Mouse (Mus musculus) liver, postnatal 0 days (tissue): ENCODE results near the gene Supt5. TPM values are rescaled to one million over a fixed set of nuclear protein-coding genes. Genes with fewer than 3 reads are reported as not detected.

Experiments used
- ATAC-seq: fragments of 200-750 bp; cut with Nextera tagmentation; 2 replicates; pipeline ENCODE4 v1.8.0; 2017; ENCODE audit warnings: mild to moderate bottlenecking, moderate library complexity
- DNase-seq: peaks from one replicate; pipeline ENCODE4 v3.0.0-alpha.2; 2016
- H3K27ac ChIP-seq: fragments of 300-500 bp; sonication (generic); 2 replicates; pipeline ENCODE4 v1.5.1; 2014; ENCODE audit warnings: antibody characterized with exemption, moderate library complexity, mild to moderate bottlenecking, low read depth
- H3K27me3 ChIP-seq: fragments of 300-500 bp; sonication (generic); 2 replicates; pipeline ENCODE4 v1.6.1; 2014; ENCODE audit warnings: low read length, control low read depth, mixed read lengths; ENCODE audit not compliant: insufficient read depth
- H3K36me3 ChIP-seq: fragments of 300-500 bp; sonication (generic); replicated peaks from 2 replicates; pipeline ENCODE4 v1.6.1; 2014; ENCODE audit warnings: mild to moderate bottlenecking, control low read depth, low read length, moderate library complexity, mixed read lengths; ENCODE audit not compliant: insufficient read depth
- H3K4me1 ChIP-seq: fragments of 300-500 bp; sonication (generic); 2 replicates; pipeline ENCODE4 v1.6.1; 2014; ENCODE audit warnings: antibody characterized with exemption, mild to moderate bottlenecking, control low read depth; ENCODE audit not compliant: insufficient read depth
- H3K4me2 ChIP-seq: fragments of 300-500 bp; sonication (generic); 2 replicates; pipeline ENCODE4 v1.6.1; 2014; ENCODE audit warnings: low read depth, mild to moderate bottlenecking, low read length, moderate library complexity, mixed read lengths
- H3K4me3 ChIP-seq: fragments of 300-500 bp; sonication (generic); 2 replicates; pipeline ENCODE4 v1.5.1; 2014; ENCODE audit warnings: low read depth, low read length
- H3K9ac ChIP-seq: fragments of 300-500 bp; sonication (generic); replicated peaks from 2 replicates; pipeline ENCODE4 v1.6.1; 2014; ENCODE audit warnings: mild to moderate bottlenecking, moderate library complexity
- H3K9me3 ChIP-seq: fragments of 300-500 bp; sonication (generic); 2 replicates; pipeline ENCODE4 v1.6.1; 2016; ENCODE audit warnings: mild to moderate bottlenecking, control low read depth, low read length, mixed read lengths
- CTCF ChIP-seq: sonication (generic); IDR thresholded peaks from 2 replicates; pipeline ENCODE4 v1.5.1; 2016; ENCODE audit warnings: antibody characterized with exemption, low read depth
- EP300 ChIP-seq: IDR thresholded peaks from 2 replicates; pipeline ENCODE4 v1.6.1; 2016; ENCODE audit warnings: antibody characterized with exemption, low read depth, mild to moderate bottlenecking
- WGBS: fragments of 180-500 bp; shearing (Covaris S2); extraction: QIAGEN DNeasy Blood & Tissue Kit; methylation state at CpG from one replicate; pipeline ENCODE4 v1.1.7; 2014; ENCODE audit not compliant: insufficient replicate concordance; 5-methylcytosine and 5-hydroxymethylcytosine counted together
- polyA plus RNA-seq: library from polyadenylated mRNA; unstranded; fragments of >200 nt; fragmentation: Nextera tagmentation; extraction: Ambion mirVana; gene quantifications from 2 replicates; pipeline ENCODE4 v1.2.1, GENCODE M21; 2015

Supt5 gene
- polyA plus RNA-seq, 1 experiment from 2014 or later: 21.0 TPM

- H3K36me3 ChIP-seq: peaks cover 14% of the 10 kb centered on the region
- peak within 1 kb of the TSS; percentile 80 for H3K4me2 ChIP-seq
- DNase-seq: no peak
- no peak for ATAC-seq
- peak within 1 kb of the TSS; percentile 90 for H3K9ac ChIP-seq
- no peaks in the 10 kb centered on the region for H3K27me3 ChIP-seq
- no peaks in the 10 kb centered on the region for H3K9me3 ChIP-seq
- TF ChIP-seq EP300 (no peak), CTCF (no peak)
- peak within 1 kb of the TSS; percentile 69 for H3K4me3 ChIP-seq
- H3K27ac ChIP-seq: peak within 1 kb of the TSS; percentile 100
- peaks cover 70% of the 10 kb centered on the region for H3K4me1 ChIP-seq
- 30% methylated on average over 17 of the region's 17 CpGs for WGBS
Observed at GRCm38 (mm10) chr7:28380237-28381016, 41.9 kb upstream of the Supt5 start, which contains the start of gene Zfp36. Gene Zfp36, minus strand, starts transcription at chr7:28380253.

DNA sequence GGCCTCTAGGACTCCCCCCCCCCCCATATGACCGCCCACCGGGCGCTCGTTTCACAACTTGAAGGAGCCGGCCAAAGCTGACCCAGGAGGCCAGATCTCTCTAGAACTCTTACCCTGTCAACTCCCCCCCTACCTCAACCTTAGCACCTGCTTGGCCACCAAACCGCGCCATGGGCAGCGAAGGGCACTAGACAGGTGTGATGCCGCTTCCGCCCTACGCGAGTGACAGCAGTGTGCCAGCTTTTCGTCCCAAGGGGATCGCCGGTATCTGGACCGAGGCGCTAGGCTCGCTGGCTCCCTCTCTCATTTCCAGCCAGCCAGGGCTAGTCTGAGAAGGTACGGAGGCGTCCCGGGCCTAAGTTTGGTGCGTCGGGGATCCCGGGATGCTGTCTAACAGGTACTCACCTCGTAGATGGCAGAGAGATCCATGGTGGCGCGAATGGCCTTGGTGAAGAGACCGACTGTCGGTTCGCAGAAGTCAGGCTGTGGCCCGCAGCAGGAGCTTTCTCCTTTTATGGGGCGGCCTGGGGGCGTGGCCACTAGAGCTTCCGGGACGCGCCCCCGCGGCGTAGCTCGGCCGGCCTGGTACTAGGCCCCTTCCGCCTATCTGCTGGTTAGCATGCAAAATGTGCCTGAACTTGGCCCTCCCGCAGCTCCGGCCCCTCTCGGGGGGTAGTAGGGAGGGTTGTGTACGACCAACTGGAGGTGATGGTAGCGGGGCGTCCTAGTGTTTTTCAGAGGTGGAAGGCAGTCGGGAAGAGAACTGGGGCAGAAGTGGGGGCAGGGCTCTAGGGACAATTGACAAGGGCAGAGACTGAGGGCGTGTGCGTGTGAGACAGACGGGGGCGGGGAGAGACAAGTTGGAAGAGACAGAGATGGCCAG lies 40.5 kb upstream of the Supt5 start:
- H3K4me2 ChIP-seq: peak overlapping the region; percentile 80
- peaks cover 69% of the 10 kb centered on the region for H3K4me1 ChIP-seq
- ATAC-seq (peak; percentile 44), DNase-seq (peak; percentile 97)
- peak overlapping the region; percentile 100 for H3K27ac ChIP-seq
- no peaks in the 10 kb centered on the region for H3K27me3 ChIP-seq
- peak overlapping the region; percentile 69 for H3K4me3 ChIP-seq
- peak overlapping the region; percentile 90 for H3K9ac ChIP-seq
- 1% methylated on average over 53 of the region's 53 CpGs for WGBS
- H3K36me3 ChIP-seq: peaks cover 14% of the 10 kb centered on the region
- TF ChIP-seq EP300: peak; percentile 84
- 0 out of 2 replicates have a peak, but pooled peaks have one; percentile 11 for TF ChIP-seq CTCF
- no peaks in the 10 kb centered on the region for H3K9me3 ChIP-seq

GRCm38 (mm10) chr7:28378066-28378690 lies 39.6 kb upstream of the Supt5 start:
- Histone ChIP-seq H3K9ac (peak overlapping the region; percentile 90), H3K36me3 (peaks cover 14% of the 10 kb centered on the region), H3K27ac (peak overlapping the region; percentile 100), H3K9me3 (no peaks in the 10 kb centered on the region), H3K27me3 (no peaks in the 10 kb centered on the region), H3K4me2 (peak overlapping the region; percentile 80), H3K4me1 (peaks cover 65% of the 10 kb centered on the region), H3K4me3 (peak overlapping the region; percentile 69)
- TF ChIP-seq CTCF (no peak), EP300 (no peak)
- DNase-seq (peak; percentile 75), ATAC-seq (no peak)
- 16% methylated on average over 32 of the region's 32 CpGs for WGBS

DNA sequence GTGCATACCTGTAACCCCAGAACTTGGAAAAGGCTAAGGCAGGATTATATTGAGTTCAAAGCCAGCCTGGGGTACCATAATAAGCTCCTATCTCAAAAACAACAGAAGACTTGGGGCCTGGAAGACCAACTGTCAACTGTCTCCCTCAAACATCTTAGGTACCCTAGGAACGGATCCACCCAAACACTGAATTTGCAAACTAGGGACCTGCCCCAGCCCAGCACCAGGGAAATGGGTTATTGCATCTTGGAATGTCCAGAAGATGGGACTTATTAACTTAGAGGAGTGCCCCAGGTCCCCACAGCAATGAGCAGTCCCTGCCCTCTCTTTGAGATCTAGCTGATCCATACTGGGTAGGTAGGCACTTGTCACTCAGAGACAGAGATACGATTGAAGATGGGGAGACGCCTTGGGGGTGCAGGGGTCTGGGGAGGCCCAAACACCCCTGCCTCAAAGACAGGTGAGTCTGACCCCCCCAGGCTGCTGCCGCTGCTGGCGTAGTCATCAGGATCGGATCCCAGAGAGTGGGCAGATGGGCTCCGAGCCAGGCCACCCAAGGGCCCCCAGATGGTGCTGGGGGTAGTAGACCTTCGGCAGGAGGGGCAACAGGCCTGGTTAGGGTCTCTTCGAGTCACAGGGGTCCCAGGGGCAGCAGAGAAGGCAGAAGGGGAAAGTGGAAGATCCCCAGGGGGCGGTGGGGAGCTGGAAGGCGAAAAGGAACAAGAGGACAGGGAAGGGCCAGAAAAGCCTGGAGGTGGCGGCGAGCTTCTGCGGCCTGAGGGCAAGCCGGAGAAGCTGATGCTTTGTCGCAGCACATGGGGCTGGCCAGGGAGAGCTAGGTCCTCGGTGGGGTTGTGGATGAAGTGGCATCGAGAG lies 38.9 kb upstream of the Supt5 start:
- TF ChIP-seq CTCF: peak; percentile 17; the same call in 1 of the 2 replicates
- TF ChIP-seq EP300: no peak
- peak; percentile 39 for DNase-seq
- Histone ChIP-seq H3K27me3 (no peaks in the 10 kb centered on the region), H3K9me3 (no peaks in the 10 kb centered on the region), H3K9ac (peak overlapping the region; percentile 90), H3K27ac (peak overlapping the region; percentile 100), H3K36me3 (peaks cover 14% of the 10 kb centered on the region), H3K4me2 (peak overlapping the region; percentile 80), H3K4me1 (peaks cover 58% of the 10 kb centered on the region), H3K4me3 (peak overlapping the region; percentile 69)
- 45% methylated on average over 18 of the region's 18 CpGs for WGBS
- ATAC-seq: no peak

DNA sequence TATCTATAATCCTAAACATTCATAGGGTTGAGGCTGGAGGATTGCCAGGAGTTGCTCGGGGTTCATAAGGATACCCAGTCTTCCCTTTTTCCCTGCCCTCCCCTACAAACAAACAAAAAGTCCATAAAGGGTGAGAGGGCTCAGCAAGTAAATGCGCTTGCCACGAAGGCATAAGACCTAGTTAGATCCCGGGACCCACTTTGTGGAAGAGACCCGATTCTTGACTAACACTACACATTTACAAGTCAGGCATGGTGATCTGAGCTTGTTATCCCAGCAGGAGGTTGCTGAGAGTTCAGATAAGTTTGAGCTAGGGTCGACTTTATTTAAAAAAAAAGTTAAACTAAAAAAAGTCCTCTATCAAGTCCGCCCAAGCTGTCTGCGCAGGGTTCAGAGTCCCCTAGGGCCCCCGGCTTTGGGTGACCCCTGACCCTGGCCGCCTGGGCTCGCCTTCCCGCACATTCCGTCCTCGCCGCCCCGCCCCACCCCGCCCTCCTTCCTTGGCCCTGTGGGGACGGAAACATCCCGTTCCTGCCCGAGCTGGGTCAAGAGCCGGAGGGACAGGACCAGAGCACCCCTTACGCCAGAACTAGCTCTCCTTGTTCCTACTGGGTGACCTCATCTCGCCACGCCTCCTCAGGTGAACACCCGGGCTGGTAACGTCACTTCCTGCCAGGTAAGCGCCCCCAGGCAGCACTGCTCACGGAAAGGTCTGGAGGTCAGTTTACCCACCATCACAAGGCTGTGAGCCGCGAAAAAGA lies 37.6 kb upstream of the Supt5 start:
- WGBS: 6% methylated on average over 30 of the region's 30 CpGs
- H3K4me2 ChIP-seq: peak overlapping the region; percentile 80
- no peaks in the 10 kb centered on the region for H3K27me3 ChIP-seq
- ATAC-seq: peak; percentile 24
- no peak for TF ChIP-seq CTCF
- peak; percentile 88 for TF ChIP-seq EP300
- H3K27ac ChIP-seq: peak overlapping the region; percentile 100
- H3K4me1 ChIP-seq: peaks cover 58% of the 10 kb centered on the region
- peaks cover 14% of the 10 kb centered on the region for H3K36me3 ChIP-seq
- peak overlapping the region; percentile 90 for H3K9ac ChIP-seq
- H3K4me3 ChIP-seq: peak overlapping the region; percentile 69
- peak; percentile 89 for DNase-seq
- no peaks in the 10 kb centered on the region for H3K9me3 ChIP-seq
